Mouse (Mus musculus) lung, postnatal 0 days (tissue): Measurements from ENCODE around the gene Rflna. TPM values are rescaled to one million over a fixed set of nuclear protein-coding genes. Genes with fewer than 3 reads are reported as not detected.

Source experiments
- ATAC-seq: fragments of 200-750 bp; cut with Nextera tagmentation; 2 replicates; pipeline ENCODE4 v1.8.0; 2017; ENCODE audit warnings: moderate library complexity
- DNase-seq: peaks from one replicate; pipeline ENCODE4 v3.0.0-alpha.2; 2016; ENCODE audit warnings: low spot score
- H3K27ac ChIP-seq: fragments of 300-500 bp; sonication (generic); 2 replicates; pipeline ENCODE4 v1.5.1; 2014; ENCODE audit warnings: antibody characterized with exemption, mild to moderate bottlenecking, low read length, mixed read lengths
- H3K27me3 ChIP-seq: fragments of 300-500 bp; sonication (generic); replicated peaks from 2 replicates; pipeline ENCODE4 v1.6.1; 2014; ENCODE audit warnings: low read length, mixed read lengths; ENCODE audit not compliant: insufficient read depth
- H3K36me3 ChIP-seq: fragments of 300-500 bp; sonication (generic); 2 replicates; pipeline ENCODE4 v1.6.1; 2014; ENCODE audit warnings: low read length, mixed read lengths; ENCODE audit not compliant: insufficient read depth
- H3K4me1 ChIP-seq: fragments of 300-500 bp; sonication (generic); 2 replicates; pipeline ENCODE4 v1.6.1; 2014; ENCODE audit warnings: antibody characterized with exemption, low read depth, low read length, mixed read lengths; ENCODE audit not compliant: insufficient read depth
- H3K4me2 ChIP-seq: fragments of 300-500 bp; sonication (generic); replicated peaks from 2 replicates; pipeline ENCODE4 v1.6.1; 2014; ENCODE audit warnings: low read depth, mild to moderate bottlenecking, low read length, moderate library complexity, mixed read lengths
- H3K4me3 ChIP-seq: fragments of 300-500 bp; sonication (generic); 2 replicates; pipeline ENCODE4 v1.5.1; 2014; ENCODE audit warnings: low read depth, low read length
- H3K9ac ChIP-seq: fragments of 300-500 bp; sonication (generic); replicated peaks from 2 replicates; pipeline ENCODE4 v1.6.1; 2014; ENCODE audit warnings: low read depth, mild to moderate bottlenecking
- H3K9me3 ChIP-seq: fragments of 300-500 bp; sonication (generic); 2 replicates; pipeline ENCODE4 v1.6.1; 2016; ENCODE audit warnings: low read length, mixed read lengths
- CTCF ChIP-seq: IDR thresholded peaks from 2 replicates; pipeline ENCODE4 v1.5.1; 2016; ENCODE audit warnings: antibody characterized with exemption, mild to moderate bottlenecking
- EP300 ChIP-seq: IDR thresholded peaks from 2 replicates; pipeline ENCODE4 v1.6.1; 2016; ENCODE audit warnings: antibody characterized with exemption, mild to moderate bottlenecking, control low read depth
- WGBS: fragments of 180-500 bp; shearing (Covaris S2); extraction: QIAGEN DNeasy Blood & Tissue Kit; methylation state at CpG from one replicate; pipeline ENCODE4 v1.1.7; 2014; 5-methylcytosine and 5-hydroxymethylcytosine counted together
- polyA plus RNA-seq: library from polyadenylated mRNA; unstranded; fragments of >200 nt; fragmentation: Nextera tagmentation; extraction: Ambion mirVana; gene quantifications from 2 replicates; pipeline ENCODE4 v1.2.1, GENCODE M21; 2015

The Rflna gene
- polyA plus RNA-seq, 1 experiment from 2014 or later, result 15.6 TPM

- Histone ChIP-seq H3K9ac (no peak overlapping the region), H3K4me3 (no peak overlapping the region), H3K36me3 (peaks cover 67% of the 10 kb centered on the region), H3K4me2 (no peak overlapping the region), H3K4me1 (no peaks in the 10 kb centered on the region), H3K9me3 (no peaks in the 10 kb centered on the region), H3K27me3 (no peaks in the 10 kb centered on the region), H3K27ac (no peak overlapping the region)
- TF ChIP-seq CTCF, result peak; percentile 70
- no peak for TF ChIP-seq EP300
- no peak for ATAC-seq
- no peak for DNase-seq
- WGBS, result 81% methylated on average over 14 of the region's 14 CpGs
Observed at GRCm38 (mm10) chr5:125024002-125024401, 21.0 kb downstream of the Rflna start.

GRCm38 (mm10) chr5:125028371-125028770 is 25.4 kb downstream of the Rflna start:
- Histone ChIP-seq H3K4me2 (no peak overlapping the region), H3K9me3 (no peaks in the 10 kb centered on the region), H3K4me3 (no peak overlapping the region), H3K27ac (no peak overlapping the region), H3K36me3 (peaks cover 90% of the 10 kb centered on the region), H3K9ac (no peak overlapping the region), H3K27me3 (no peaks in the 10 kb centered on the region), H3K4me1 (no peaks in the 10 kb centered on the region)
- no peak for ATAC-seq
- 93% methylated on average over 15 of the region's 15 CpGs for WGBS
- TF ChIP-seq EP300 (no peak), CTCF (no peak)
- no peak for DNase-seq

- Histone ChIP-seq H3K27ac (no peak overlapping the region), H3K36me3 (peaks cover 88% of the 10 kb centered on the region), H3K9ac (no peak overlapping the region), H3K9me3 (no peaks in the 10 kb centered on the region), H3K27me3 (no peaks in the 10 kb centered on the region), H3K4me1 (no peaks in the 10 kb centered on the region), H3K4me2 (no peak overlapping the region), H3K4me3 (no peak overlapping the region)
- TF ChIP-seq EP300 (no peak), CTCF (no peak)
- WGBS, result 99% methylated on average over 20 of the region's 20 CpGs
- no peak for ATAC-seq
- DNase-seq, result no peak
Observed at GRCm38 (mm10) chr5:125028911-125029310, 25.9 kb downstream of the Rflna start.

DNA sequence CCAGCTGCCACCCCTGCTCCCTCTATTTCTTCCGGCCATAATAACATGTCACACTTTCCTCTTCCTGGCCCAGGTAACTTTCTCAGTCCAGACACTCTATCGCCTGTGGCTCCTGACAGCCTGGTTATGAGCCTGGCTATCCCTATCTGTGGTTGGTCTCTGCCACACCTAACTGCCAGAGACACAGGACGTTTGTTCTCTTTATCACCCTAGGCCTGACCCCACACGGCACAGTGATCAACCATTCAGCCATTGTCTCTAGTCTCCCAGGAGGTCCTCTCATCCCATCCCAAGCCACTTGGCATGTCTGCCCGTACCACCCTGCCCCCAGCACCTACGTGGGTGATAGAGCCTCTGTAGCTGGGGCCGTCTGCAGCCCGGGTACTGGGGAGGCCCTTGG is 33.5 kb downstream of the Rflna start:
- DNase-seq, result no peak
- Histone ChIP-seq H3K4me3 (no peak overlapping the region), H3K27me3 (no peaks in the 10 kb centered on the region), H3K36me3 (peaks cover 63% of the 10 kb centered on the region), H3K4me1 (no peaks in the 10 kb centered on the region), H3K9ac (no peak overlapping the region), H3K4me2 (no peak overlapping the region), H3K27ac (no peak overlapping the region), H3K9me3 (no peaks in the 10 kb centered on the region)
- TF ChIP-seq CTCF (no peak), EP300 (no peak)
- 85% methylated on average over 8 of the region's 8 CpGs for WGBS
- ATAC-seq, result no peak

DNA sequence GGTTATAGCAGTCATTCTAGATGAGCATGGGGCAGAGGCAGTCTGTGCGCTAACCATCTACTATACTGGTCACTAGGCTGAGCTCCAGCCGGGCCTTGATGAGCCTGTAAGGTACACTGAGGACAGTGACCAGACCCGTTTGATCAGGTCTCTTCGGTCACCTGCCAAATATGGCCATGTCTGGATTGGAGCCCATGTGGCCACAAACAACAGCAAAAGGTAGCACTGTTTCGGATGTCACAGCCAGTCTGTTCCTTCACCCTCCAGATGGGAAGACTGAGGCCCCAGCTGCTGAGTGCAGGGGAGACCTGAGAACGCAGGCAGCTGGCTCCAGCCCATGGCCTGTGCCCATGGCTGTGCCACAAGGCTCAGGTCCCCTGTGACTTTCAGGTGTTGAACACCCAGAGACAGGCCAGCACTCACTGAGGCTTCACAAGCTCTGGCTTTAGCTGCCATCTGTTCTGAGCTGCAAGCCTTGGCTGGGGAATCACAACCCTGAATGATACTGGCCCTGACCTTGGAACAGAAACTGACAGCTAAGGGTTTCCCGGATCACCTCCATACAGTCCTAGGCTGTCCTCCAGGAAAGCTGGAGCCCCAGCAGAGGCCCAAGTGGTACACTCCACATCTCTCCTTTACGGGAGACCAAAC is 36.5 kb downstream of the Rflna start:
- WGBS, result 91% methylated on average over 8 of the region's 8 CpGs

GRCm38 (mm10) chr5:125040128-125040584 is 37.1 kb downstream of the Rflna start:
- H3K4me3 ChIP-seq, result no peak overlapping the region
- TF ChIP-seq CTCF (no peak), EP300 (no peak)
- no peaks in the 10 kb centered on the region for H3K9me3 ChIP-seq
- H3K27me3 ChIP-seq, result no peaks in the 10 kb centered on the region
- peaks cover 46% of the 10 kb centered on the region for H3K36me3 ChIP-seq
- WGBS, result 63% methylated on average over 5 of the region's 5 CpGs
- DNase-seq (peak; percentile 34), ATAC-seq (peak; percentile 14; the same call in 1 of the 2 replicates)
- no peak overlapping the region for H3K27ac ChIP-seq
- no peak overlapping the region for H3K9ac ChIP-seq
- no peaks in the 10 kb centered on the region for H3K4me1 ChIP-seq
- H3K4me2 ChIP-seq, result no peak overlapping the region

More for the DNA sequence above, 36.5 kb downstream of the Rflna start:
- ATAC-seq, result no peak
- no peak for DNase-seq
- Histone ChIP-seq H3K9me3 (no peaks in the 10 kb centered on the region), H3K4me2 (no peak overlapping the region), H3K9ac (no peak overlapping the region), H3K4me1 (no peaks in the 10 kb centered on the region), H3K27ac (no peak overlapping the region), H3K4me3 (no peak overlapping the region), H3K27me3 (no peaks in the 10 kb centered on the region), H3K36me3 (peaks cover 47% of the 10 kb centered on the region)
- TF ChIP-seq CTCF (no peak), EP300 (no peak)
